Mouse (Mus musculus) frontal cortex, adult 2 months (tissue): ENCODE measurements around the gene 5530400C23Rik. TPM values are rescaled to one million over a fixed set of nuclear protein-coding genes. Genes with fewer than 3 reads are reported as not detected.
"Not testable (repeated sequence)": the region's sequence is repeated elsewhere in the genome, so short reads cannot be mapped to it uniquely, and the experiment has no call there.

Source experiments
- DNase-seq, 2 experiments: peaks; one replicate each; pipeline ENCODE4 v3.0.0; 2022; ENCODE audit warnings: low spot score in 1 of 2; ENCODE audit errors: extremely low spot score in 1 of 2
- polyA plus RNA-seq: library from polyadenylated mRNA; depleted of rRNA; stranded (reverse); fragments of >200 nt; gene quantifications from 2 replicates; pipeline ENCODE4 v1.2.3, GENCODE M21; 2012; rRNA removed

Gene 5530400C23Rik
- not detected in 2 replicates for polyA plus RNA-seq

- not testable (repeated sequence) for DNase-seq
These were observed at the start of gene 5530400C23Rik for GRCm38 (mm10) chr6:133291916-133292315. TSS of gene 5530400C23Rik (plus strand) at chr6:133292216.

GRCm38 (mm10) chr6:133305952-133306715 lies 14.1 kb downstream of the 5530400C23Rik start:
- DNase-seq, result no peak

GRCm38 (mm10) chr6:133313896-133314295 lies 21.9 kb downstream of the 5530400C23Rik start:
- not testable (repeated sequence) for DNase-seq

GRCm38 (mm10) chr6:133338535-133338934 lies 46.5 kb downstream of the 5530400C23Rik start:
- no peak for DNase-seq

GRCm38 (mm10) chr6:133341731-133342130 lies 49.7 kb downstream of the 5530400C23Rik start:
- DNase-seq, result not testable (repeated sequence)

Other genes starting within 250 kb of the 5530400C23Rik start
- not detected in 2 replicates for gene Tas2r140, start 236.4 kb upstream of the 5530400C23Rik start, polyA plus RNA-seq
- gene Smim10l1, start 187.3 kb upstream of the 5530400C23Rik start, polyA plus RNA-seq, result 71.0 and 85.9 TPM in 2 replicates